Mouse (Mus musculus): ENCODE data around the gene Nbl1. TPM values are rescaled to one million over a fixed set of nuclear protein-coding genes. Genes with fewer than 3 reads are reported as not detected.

The Nbl1 gene
- polyA plus RNA-seq, 1 experiment, result 323 TPM

DNA sequence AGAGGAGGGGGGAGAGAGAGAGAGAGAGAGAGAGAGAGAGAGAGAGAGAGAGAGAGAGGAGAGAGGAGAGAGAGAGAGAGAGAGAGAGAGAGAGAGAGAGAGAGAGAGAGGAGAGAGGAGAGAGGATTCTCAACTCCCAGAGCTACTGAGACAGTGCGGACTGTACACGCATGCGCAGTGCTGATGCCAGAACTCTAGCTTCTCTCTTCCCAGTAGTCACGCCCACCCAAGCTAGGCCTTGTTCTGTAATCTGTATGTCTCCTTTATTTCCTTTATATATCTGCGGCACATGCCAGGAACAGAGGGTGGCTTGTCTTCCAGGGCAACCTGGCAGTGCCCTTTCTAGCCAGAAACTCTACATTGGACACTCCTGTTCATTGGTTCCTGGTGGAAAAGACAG is 28.0 kb downstream of the Nbl1 start:
- no peak for DNase-seq (ENCODE audit: low spot score)

DNA sequence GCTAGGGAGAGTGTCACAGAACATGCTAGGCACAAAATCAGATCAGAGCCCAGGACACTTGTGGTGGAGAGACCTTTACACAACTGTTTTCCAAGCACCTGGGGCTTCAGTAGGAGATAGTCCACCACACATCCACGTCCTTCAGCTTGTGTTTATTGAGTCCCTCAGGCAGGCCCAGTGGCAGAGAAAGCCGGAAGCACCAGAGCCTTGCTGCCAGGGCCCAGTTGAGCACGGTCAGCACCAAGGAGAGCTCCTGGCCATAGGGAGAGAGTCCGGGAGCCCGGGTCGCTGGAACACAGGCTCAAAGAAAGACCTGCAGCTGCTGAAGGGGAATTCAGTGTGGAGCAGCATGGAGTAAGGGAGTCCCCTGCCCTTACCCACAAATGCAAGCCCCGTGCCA is 33.2 kb downstream of the Nbl1 start:
- no peak for DNase-seq (ENCODE audit: low spot score)

DNA sequence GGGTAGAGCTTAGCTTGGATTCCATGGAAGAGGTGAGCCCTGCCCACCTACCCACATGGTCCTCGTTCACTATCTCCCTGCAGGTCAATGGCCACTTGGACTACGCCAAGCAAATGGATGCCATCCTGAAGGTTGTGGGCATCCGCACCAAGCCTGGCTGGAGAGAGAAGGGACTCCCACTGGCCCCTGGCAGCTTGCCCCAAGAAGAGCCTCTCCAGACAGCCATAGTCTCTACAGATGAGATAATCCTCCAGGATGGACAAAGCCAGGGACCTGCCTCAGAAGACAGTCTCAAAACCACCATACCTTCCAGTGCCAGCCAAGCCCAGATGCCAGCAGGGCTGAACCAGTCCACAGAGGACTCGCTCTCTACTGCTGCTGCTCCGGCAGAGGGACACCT is 34.8 kb downstream of the Nbl1 start:
- DNase-seq (ENCODE audit: low spot score), result no peak

DNA sequence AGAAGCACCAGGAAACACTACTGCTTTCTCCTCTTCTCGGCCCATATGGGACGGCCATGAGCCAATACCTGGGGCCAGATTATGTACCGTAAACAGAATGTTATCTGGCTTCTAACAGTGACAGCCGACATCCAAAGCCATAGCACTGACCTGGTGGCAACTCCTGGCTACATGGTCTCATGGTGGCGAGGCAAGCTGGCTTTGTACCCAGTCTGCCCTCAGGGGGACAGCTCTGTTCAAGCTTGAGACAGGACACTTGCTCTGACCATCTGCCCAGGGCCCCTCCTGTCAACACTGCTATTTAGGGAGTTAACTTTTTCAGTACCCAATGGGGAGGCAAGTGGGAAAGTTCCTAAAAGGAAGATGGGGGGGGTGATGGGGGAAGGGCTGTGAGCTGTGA is 35.5 kb downstream of the Nbl1 start:
- DNase-seq (ENCODE audit: low spot score), result no peak

DNA sequence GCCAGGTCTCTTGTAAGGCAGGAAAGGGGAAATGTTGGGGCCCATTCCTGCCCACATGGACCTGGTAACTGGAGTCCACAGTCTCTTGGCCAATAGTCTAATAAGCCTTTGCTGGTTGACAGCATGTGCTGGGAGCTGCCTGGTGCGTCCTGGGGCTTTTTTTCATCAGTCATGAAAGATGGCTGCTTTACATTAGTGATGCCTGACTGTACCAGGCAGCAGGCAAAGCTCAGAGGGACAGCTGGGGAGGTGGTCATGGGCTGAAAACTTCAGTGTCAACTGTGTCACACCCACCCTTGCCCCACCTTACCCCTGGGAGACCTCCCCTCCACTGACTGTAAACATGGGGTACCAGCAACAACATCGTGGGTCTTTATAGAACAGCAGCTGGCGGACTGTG is 37.0 kb downstream of the Nbl1 start:
- DNase-seq (ENCODE audit: low spot score), result no peak

DNA sequence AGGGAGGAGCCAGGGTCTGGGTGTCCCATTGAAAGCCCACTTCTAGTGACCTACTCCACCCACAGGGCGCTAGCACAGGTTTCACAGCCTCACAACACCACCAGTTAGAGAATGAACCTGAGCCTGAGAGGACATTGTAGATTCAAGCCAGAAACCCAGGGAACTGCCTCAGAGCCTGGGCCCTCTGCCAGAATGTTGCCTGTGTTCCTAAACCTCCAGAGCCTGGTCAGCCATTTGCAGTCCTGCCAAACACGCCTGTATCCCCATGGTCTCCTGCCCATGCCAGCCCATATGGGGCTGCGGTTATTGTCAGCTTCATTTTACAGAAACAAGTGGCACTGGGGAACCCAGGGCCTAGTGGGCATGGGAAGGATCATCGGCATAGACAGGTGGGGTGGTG is 37.5 kb downstream of the Nbl1 start:
- DNase-seq (ENCODE audit: low spot score), result no peak

DNA sequence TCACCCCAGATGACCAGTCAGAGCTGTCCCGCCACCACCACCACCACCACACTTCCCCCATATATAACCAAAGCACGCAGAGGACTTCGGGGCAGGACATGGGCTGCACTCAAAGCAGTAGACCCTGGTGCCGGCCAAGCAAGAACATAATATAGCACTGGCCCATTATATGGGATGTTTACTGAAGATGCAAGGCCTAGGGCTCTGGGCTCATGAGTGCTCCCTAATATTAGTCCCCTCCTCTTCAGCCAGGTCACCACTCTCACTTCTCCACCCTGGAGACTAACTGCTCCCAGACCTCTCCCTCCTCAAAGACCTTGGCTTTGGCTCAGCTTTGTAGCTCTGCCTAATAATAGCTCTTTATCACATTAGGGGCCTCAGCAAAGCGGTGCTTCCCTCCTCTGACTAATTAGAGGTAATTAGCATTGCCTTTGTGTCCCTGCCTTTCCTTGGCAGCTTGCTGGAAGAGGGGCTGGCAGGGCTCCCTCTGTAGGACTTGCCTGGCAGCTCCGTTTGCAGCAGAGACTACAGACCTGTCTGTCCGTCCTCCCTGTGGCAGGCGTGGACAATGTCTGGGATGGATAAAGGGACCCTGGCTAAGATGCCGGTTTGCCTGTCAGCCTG is 38.4 kb downstream of the Nbl1 start:
- DNase-seq (ENCODE audit: low spot score), result no peak

DNA sequence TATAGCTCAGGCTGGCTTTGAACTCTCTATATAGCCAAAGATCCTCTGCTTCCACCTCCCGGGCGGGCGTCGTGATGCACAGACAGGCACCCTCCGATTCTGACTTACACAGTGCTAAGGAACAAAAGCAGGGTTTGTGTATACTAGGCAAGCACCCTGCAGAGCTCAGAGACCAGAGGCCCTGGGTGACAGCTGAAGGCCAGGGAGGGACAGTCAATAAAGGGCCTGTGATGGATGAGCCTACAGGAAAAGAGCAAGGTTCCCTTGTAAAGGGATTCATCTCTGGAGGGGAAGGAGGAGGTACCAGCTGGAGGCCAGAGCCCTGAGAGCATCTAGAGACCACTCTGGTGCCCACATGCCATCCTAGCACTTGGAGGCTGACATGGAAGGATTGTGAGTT is 39.4 kb downstream of the Nbl1 start:
- no peak for DNase-seq (ENCODE audit: low spot score)

DNA sequence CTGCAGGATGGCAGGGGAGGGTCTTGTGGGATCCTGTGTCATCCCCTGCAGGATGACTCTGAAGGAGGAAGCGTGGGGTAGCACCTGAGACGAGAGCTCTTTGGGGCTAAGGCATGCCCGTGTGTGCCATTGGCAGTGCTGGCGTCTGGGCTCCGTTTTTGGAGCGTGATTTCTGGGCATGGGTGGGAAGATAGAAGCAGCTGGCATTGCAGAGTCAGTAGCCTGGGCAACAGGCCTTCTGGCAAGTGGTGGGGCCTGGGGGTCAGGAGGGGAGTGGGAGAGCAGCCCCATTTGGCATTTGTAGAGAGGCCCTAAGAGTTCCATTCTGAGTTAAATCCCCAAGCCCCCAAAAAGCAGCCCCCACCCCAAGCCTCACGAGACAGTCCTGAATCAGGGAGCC is 40.0 kb downstream of the Nbl1 start:
- DNase-seq (ENCODE audit: low spot score), result no peak

DNA sequence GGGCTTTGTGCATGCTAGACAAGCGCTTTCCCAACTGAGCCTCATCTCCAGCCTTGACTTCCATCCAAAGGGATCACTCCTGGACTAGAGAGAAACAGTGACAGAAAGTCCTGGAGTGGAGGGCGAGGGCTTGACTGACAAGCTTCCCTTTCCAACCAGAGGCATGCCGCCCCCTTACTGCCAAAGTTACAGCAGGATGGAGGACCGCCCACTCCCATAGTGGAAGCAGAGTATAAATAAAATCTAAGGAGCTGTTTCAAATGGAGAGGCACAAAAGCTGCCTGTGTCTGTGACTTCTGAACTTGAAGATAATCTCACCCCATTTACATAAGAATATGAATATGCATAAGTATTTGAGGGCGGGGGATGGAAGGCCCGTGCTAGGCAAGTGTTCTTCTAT is 44.3 kb downstream of the Nbl1 start:
- DNase-seq (ENCODE audit: low spot score), result no peak

DNA sequence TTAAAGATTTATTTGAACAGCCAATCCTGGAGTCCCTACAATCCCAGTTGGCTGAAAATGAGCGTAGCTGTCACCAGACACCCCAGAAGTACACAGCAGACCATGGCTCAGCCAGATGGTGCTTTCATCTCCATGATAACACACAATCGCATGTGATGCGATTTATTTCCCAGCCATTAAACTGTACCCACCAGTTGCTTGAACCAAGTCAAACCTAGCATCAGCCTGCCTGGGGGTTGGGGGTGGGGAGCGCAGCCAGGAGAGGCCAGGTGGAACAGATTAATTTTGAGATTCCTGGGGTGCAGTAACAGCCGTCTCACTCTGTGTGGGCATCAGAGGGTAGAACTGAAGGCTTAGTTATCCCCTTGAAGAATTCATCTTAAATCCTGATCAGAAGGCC is 46.4 kb downstream of the Nbl1 start:
- DNase-seq (ENCODE audit: low spot score), result no peak

DNA sequence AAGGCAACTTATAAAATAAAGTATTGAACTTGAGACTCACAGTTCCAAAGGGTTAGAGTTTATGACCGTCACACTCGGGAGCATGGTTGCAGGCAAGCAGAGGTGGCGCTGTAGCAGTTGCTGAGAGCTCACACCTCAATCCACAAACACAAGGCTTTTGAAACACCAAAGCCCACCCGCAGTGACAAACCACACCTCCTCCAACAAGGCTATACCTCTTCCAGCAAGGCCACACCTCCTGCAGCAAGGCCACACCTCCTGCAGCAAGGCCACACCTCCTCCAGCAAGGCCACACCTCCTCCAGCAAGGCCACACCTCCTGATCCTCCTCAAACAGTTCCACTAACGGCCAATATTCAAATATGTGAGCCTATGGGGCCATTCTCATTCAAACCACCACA is 48.2 kb downstream of the Nbl1 start:
- DNase-seq (ENCODE audit: low spot score), result no peak

DNA sequence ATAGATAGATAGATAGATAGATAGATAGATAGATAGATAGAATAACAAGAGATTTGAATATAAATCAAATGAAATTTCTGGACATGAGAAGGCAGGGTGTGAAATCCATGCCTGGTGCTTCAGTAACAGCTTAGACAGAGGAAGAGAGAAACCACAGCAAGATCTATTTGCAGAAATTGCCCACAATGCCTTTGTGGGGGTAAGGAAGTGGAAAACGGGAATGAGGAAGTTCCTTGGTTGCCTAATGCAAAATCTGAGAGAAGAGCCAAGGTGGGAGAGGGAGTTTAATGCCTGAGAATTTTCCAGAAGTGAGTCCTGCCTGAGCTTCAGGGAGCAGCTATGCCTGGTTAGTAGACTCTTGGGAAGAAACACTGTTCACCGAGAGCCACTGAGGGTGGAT is 49.2 kb downstream of the Nbl1 start:
- no peak for DNase-seq (ENCODE audit: low spot score)

DNA sequence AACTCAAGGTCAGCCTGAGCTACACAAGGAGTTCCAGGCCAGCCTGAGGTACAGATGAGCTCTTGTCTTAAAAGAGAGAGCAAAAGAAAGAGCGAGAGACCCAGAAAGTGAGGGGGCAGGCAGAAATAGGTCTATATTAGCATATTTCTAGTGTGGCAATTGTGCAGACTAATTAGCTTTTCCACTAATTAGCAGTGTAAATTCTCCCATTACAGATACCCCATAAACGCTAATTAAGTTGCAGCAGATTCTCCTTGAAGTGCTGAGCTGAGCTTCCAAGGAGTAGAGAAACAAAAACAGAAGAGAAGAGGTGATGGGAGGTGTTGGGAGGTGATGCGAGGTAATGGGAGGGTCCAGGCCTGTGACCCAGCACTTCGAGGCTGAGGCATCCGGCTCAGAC is 50.2 kb downstream of the Nbl1 start:
- no peak for DNase-seq (ENCODE audit: low spot score)

DNA sequence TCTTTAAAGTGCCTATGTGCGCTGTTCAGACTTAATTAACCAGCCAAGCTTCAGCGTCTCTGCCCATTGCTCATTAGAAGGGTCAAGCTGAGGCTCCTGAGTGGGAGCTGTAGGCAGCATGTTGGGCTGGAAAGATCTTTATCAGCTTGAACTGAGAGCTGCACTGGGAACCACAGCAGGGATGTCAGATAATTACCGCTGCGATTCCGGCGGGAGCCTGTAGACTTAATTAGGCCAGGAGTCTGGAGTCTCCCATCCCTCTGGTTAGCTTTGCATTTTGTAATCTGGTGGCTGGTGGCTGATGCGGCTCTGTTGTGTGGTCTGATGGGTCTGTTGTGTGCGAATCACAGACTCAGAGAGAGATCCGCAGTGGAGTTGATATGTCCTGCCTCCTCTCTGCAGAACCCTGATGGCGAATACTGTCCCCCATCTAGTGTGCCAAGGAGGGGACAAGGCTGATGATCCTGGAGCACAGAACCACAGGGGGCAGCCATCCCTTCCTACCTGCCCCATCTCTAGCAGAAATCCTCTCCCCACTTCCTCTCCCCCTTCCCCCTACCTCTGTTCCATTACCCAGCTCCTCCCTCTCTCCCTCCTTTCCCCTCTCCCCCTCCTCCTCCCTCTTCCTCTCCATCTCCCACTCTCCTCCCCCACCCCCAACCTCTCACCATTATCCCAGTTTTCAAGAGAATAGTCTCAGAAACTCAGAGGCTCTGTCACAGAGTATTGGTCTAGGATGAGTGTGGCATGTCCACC is 52.5 kb downstream of the Nbl1 start:
- no peak for DNase-seq (ENCODE audit: low spot score)

DNA sequence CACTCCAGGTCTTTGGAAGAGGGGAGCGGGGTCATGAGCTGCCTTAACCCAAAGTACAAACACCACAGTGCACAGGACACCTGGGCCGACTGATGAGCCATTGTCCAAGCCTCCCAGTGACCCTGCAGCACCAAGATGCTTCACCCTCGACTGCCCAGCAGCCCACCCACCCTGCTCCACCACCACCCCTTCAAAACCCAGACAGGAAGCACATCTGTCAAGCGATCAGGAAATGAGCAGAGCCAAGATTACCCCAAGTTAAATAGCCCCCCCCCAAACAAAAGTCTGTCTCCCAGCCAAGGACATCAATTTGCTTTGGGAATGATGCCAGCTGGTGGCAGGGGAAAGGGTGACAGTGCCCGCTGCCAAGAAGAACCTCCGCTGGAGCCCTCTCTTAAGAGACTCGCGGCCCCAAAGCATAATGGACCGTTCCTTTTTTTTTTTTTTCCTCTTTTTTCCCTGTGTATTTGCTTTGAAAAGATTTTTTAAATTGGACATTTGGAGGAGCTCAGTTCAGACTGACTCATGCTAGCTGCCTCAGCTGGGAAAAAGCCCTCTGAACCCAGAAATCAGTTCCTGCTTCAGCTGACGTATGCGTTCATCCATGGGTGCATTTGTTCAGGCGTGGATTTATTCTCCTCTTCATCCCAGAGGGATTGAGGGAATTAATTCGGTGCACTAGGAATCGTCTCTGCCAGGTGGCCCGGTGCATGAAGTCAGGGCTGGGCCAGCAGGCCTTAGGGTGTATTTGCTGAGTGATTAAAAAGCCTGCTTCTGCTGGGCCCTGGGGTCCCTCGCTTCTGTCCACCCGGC is 54.8 kb downstream of the Nbl1 start:
- no peak for DNase-seq (ENCODE audit: low spot score)

DNA sequence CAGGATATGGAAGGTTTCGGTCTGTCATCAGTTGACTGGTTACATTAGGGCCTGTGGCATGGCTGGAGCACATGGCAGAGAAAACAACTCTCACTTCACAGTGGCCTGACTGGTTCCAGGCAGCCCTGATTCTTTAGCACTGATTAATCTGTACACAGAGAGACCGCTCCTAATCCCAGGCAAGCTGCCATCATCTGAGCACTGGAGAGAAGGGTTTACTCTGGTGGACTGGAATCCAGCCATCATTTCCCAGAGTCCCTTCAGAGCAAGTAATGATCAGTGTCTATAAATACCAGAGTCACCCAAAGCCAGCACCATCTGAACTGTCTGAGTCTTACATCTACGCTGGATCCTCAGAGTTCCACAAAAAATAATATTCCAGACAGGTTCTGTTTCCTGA is 57.0 kb downstream of the Nbl1 start:
- DNase-seq (ENCODE audit: low spot score), result no peak

DNA sequence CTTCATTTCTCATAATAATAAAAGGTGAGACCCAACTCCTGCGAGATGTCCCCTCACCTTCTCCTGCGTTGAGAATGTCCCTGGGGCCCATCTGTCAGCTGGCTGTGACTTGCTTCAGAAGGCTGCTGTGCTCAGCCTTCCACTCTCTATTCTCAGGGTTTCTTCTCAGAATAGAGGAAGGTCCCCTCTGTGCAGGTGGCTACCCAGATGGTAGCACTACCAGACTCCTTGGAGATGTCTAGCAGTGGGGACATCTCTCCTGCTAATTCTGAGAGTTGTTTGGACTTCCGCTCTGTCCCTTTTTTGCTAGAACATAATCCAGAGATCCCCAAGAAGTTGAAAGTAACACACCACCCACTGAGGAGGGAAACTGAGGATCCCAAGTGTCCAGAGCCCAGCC is 57.9 kb downstream of the Nbl1 start:
- DNase-seq (ENCODE audit: low spot score), result no peak

DNA sequence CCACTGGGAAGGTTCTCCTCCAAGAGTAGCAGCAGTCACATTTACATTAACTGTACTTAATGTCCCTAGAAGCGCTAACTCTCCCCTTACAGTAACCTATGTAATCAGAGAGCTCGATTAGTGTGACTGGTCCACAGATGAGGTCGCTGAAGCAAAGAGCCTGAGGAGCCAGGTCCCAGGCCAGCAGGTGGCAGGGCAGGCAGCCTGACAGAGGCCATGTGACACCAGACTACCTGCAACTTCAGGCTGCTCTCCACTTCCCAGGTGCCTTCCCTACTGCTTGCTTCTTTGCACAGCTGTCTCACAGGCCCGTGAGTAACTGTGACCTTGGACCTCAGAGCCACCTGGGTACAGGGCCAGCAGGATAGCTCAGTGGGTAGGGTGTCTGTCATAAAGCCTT is 58.3 kb downstream of the Nbl1 start:
- DNase-seq (ENCODE audit: low spot score), result no peak

DNA sequence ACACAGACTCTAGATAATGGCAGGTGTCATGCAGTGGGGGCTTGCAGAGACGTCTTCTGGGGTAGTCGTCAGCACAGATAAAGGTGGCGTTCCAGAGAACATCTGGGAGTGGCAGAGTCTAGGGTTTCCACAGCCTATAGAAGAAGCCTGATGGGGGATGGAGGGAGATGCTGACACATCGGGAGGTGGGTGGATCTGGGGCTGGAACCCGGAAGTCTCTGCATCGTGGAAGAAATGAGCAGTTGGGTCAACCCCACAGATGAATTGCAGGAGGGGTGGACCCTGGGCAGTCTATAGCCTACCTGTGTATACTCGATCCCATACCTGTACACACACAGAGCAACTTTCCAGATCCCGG is 58.8 kb downstream of the Nbl1 start:
- DNase-seq (ENCODE audit: low spot score), result no peak

DNA sequence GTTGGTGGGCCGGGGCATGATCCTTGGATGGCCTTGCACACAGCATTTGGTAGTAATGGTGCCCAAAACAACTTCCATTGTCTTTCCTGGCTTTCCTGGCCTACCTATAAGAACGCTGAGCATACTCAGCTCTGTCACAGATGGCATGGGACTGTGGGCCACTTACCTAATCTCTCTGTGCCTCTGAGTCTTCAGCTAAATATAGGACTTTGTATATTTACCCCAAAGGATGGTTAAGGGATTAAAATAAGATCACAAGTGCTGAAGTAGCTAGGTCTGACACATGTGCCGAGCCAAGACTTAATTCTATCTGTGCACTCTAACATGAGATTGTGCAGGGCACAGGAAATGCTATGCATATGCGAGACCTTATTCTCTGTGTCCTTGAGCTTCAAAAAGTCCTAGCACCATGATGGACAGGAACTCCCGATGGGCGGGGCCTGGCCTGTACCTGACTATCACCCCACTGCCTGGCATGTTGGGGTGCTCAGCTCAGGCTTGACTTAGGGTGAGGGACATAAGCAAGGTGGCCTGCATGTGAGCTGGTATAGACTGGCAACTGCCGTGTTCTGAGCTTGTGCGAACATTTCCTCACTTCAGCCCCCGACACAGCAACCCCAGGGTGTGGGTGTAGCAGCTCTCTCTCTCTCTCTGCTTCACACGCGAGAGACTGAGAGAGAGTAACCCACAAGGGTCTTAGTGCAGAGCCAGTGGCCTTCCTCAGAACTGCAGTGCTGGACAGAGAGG is 59.4 kb downstream of the Nbl1 start:
- DNase-seq (ENCODE audit: low spot score), result no peak

DNA sequence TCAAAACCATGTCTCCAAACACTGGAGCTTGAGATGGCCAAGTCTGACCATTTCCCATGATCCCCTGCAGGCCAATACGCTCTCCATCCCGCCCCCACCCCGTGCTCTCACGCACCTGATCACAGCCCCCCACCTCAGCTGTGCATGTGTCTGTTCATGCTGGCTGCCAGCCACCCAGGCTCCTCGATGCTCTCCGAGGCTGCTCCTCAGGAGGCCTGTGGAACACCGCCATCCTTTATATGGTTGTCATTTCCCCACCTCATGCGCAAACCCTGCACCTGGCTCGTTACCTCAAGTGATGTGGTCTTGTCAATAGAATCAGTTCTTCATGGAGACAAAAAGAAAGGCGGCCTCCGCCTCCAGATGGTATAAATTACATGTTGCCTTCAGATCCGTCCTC is 60.3 kb downstream of the Nbl1 start:
- no peak for DNase-seq (ENCODE audit: low spot score)

All from urinary bladder, adult 2 months (tissue).